Mouse (Mus musculus) monocyte, adult 5-6 weeks (primary cell): ENCODE measurements around the gene Rhox8. TPM values are rescaled to one million over a fixed set of nuclear protein-coding genes. Genes with fewer than 3 reads are reported as not detected.
"Not testable (repeated sequence)": the region's sequence is repeated elsewhere in the genome, so short reads cannot be mapped to it uniquely, and the experiment has no call there.

Experiments used
- ATAC-seq: fragments of 153-309, 156-312 bp; replicated peaks from 2 replicates; pipeline ENCODE4 v1.8.0; 2017; ENCODE audit warnings: mild to moderate bottlenecking; ENCODE audit not compliant: low TSS enrichment, insufficient number of reproducible peaks, severe bottlenecking, poor library complexity, low FRiP score
- total RNA-seq: library from RNA; stranded (forward); fragments of 200-1000, 200-491, 200-594 nt; gene quantifications from 3 replicates; pipeline ENCODE4 v1.2.3, GENCODE M21; 2017

Rhox8 gene
- total RNA-seq: not detected in 3 replicates

GRCm38 (mm10) chrX:37878844-37879243 lies at the start of gene Rhox8:
Gene Rhox8 (minus strand): TSS chrX:37878944.
- ATAC-seq: no peak

- no peak for ATAC-seq
These were observed 37.6 kb upstream of the Rhox8 start for GRCm38 (mm10) chrX:37916311-37916710.

- no peak for ATAC-seq
These were observed 29.8 kb upstream of the Rhox8 start for GRCm38 (mm10) chrX:37908581-37908980.

- no peak for ATAC-seq
These were observed 25.0 kb upstream of the Rhox8 start for GRCm38 (mm10) chrX:37903727-37904126.

DNA sequence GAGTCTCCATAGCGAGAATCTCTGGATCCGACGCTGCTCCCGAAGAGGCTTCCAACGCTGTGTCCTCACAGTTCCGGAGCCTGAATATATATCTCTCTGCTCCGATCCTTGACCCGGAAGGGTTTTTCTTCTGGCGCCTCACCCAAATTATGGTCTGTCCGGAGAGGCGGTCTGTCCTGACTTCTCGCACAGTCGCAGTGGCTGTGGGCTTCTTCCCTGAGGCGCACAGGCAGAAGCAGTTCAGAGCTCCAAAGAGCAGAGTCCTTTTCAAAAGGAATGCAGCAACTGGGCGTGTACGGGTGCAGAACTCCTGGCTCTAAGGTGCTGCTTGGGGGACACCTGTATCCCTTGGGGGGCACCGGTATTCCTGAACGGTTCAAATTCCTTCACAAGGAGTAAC lies 22.9 kb upstream of the Rhox8 start, which contains the start of gene Rhox9:
Gene Rhox9 (minus strand): TSS at position 101 of the 400 bp plus-strand sequence.
- not testable (repeated sequence) for ATAC-seq

GRCm38 (mm10) chrX:37897132-37897531 lies 18.4 kb upstream of the Rhox8 start, which contains the start of gene Rhox7b:
Gene Rhox7b (minus strand): TSS chrX:37897232.
- ATAC-seq: not testable (repeated sequence)

DNA sequence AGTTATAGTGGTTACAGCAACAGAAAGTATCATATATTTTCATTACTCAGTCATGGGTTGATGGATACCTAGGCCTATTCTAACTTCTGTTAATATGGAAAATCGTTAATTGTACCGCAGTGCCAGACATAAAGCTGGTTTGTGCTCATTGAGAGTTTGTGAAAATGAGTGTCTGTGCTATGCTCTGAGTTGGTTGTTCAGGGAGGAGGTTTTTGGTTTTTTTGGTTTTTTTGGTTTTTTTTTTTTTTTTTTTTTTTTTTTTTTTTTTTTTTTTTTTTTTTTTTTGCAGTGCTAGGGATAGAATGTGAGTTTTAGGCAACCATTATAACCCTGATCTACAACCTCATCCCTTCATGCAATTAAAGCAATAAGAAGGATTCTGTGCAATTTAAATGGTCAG lies 7.1 kb downstream of the Rhox8 start:
- ATAC-seq: no peak

DNA sequence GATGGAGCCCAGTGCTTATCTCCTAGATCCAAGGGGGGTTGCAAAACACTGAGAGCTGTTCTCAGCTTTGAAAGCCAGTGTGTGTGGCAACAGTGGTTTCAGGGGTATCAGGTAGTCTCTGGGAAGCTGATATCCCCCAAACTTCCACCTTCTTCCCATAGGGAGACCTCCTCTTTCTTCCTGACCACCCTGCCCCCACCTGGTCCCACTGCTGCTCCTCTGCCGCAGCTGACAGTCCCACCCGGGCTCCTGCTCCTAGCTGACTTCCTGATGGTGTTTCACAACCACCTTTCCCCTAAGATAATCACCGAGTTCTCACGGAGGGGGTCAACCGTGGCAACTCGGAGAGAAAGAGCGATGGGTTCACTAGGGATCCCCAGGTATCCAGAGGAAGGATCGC lies 47.4 kb downstream of the Rhox8 start, which contains the start of gene Rhox7a:
Gene Rhox7a (plus strand): TSS at position 301 of the 400 bp plus-strand sequence.
- not testable (repeated sequence) for ATAC-seq

DNA sequence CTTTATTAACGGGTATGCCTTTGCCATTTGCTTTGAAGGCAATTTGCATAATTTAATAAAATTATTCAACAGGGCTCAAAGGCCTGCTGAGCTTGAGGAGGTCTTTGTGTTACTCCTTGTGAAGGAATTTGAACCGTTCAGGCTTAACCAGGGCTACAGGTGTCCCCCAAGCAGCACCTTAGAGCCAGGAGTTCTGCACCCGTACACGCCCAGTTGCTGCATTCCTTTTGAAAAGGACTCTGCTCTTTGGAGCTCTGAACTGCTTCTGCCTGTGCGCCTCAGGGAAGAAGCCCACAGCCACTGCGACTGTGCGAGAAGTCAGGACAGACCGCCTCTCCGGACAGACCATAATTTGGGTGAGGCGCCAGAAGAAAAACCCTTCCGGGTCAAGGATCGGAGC lies 52.1 kb downstream of the Rhox8 start, which contains the start of gene Rhox6:
Gene Rhox6 (plus strand): TSS at position 301 of the 400 bp plus-strand sequence.
- ATAC-seq: not testable (repeated sequence)

Other genes with a start within 250 kb of the Rhox8 start
- gene Rhox2g, start 235.5 kb downstream of the Rhox8 start, total RNA-seq: not detected in 3 replicates
- not detected in 3 replicates for gene Rhox4g, start 227.6 kb downstream of the Rhox8 start, total RNA-seq
- gene Rhox3h, start 210.2 kb downstream of the Rhox8 start, total RNA-seq: not detected in 3 replicates
- not detected in 3 replicates for gene Rhox2h, start 205.7 kb downstream of the Rhox8 start, total RNA-seq
- not detected in 3 replicates for gene Rhox5, start 74.1 kb downstream of the Rhox8 start, total RNA-seq
- not detected in 3 replicates for gene Rhox6, start 52.0 kb downstream of the Rhox8 start, total RNA-seq
- gene Rhox7a, start 47.3 kb downstream of the Rhox8 start, total RNA-seq: not detected in 3 replicates
- gene Rhox7b, start 18.3 kb upstream of the Rhox8 start, total RNA-seq: not detected in 3 replicates
- gene Rhox9, start 22.8 kb upstream of the Rhox8 start, total RNA-seq: not detected in 3 replicates
- gene Btg1-ps1, start 139.9 kb upstream of the Rhox8 start, total RNA-seq: not detected in 3 replicates
- not detected in 3 replicates for gene Btg1-ps2, start 164.2 kb upstream of the Rhox8 start, total RNA-seq
- gene Rhox10, start 187.5 kb upstream of the Rhox8 start, total RNA-seq: not detected in 3 replicates
- not detected in 3 replicates for gene Rhox11, start 206.2 kb upstream of the Rhox8 start, total RNA-seq
- gene Rhox12, start 232.0 kb upstream of the Rhox8 start, total RNA-seq: not detected in 3 replicates
- gene Rhox13, start 242.3 kb upstream of the Rhox8 start, total RNA-seq: not detected in 3 replicates